Mouse (Mus musculus) midbrain, postnatal 0 days (tissue): Measurements from ENCODE around the gene Calm1. TPM values are rescaled to one million over a fixed set of nuclear protein-coding genes. Genes with fewer than 3 reads are reported as not detected.

Experiments used
- ATAC-seq: fragments of 200-750 bp; cut with Nextera tagmentation; 2 replicates; pipeline ENCODE4 v1.8.0; 2017; ENCODE audit warnings: moderate number of reproducible peaks, mild to moderate bottlenecking, moderate TSS enrichment, moderate library complexity; ENCODE audit not compliant: low FRiP score
- DNase-seq: peaks from one replicate; pipeline ENCODE4 v3.0.0-alpha.2; 2015; ENCODE audit warnings: low spot score
- H3K27ac ChIP-seq: fragments of 300-500 bp; sonication (generic); 2 replicates; pipeline ENCODE4 v1.5.1; 2014; ENCODE audit warnings: low read depth, mild to moderate bottlenecking, low read length, mixed read lengths
- H3K27me3 ChIP-seq: fragments of 300-500 bp; sonication (generic); 2 replicates; pipeline ENCODE4 v1.6.1; 2014; ENCODE audit warnings: low read length, control low read depth, mixed read lengths; ENCODE audit not compliant: insufficient read depth
- H3K36me3 ChIP-seq: fragments of 300-500 bp; sonication (generic); 2 replicates; pipeline ENCODE4 v1.6.1; 2014; ENCODE audit warnings: low read length, control low read depth, mixed read lengths; ENCODE audit not compliant: insufficient read depth
- H3K4me1 ChIP-seq: fragments of 300-500 bp; sonication (generic); 2 replicates; pipeline ENCODE4 v1.6.1; 2014; ENCODE audit warnings: mild to moderate bottlenecking, control low read depth, antibody characterized with exemption, low read length, mixed read lengths; ENCODE audit not compliant: insufficient read depth
- H3K4me2 ChIP-seq: fragments of 300-500 bp; sonication (generic); 2 replicates; pipeline ENCODE4 v1.6.1; 2014; ENCODE audit warnings: low read depth, mild to moderate bottlenecking, low read length, mixed read lengths; ENCODE audit not compliant: poor library complexity, severe bottlenecking
- H3K4me3 ChIP-seq: fragments of 300-500 bp; sonication (generic); 2 replicates; pipeline ENCODE4 v1.5.1; 2014; ENCODE audit warnings: low read depth, mild to moderate bottlenecking, low read length, moderate library complexity
- H3K9ac ChIP-seq: fragments of 300-500 bp; sonication (generic); replicated peaks from 2 replicates; pipeline ENCODE4 v1.6.1; 2014; ENCODE audit warnings: mild to moderate bottlenecking, low read length, moderate library complexity, mixed read lengths; ENCODE audit not compliant: poor library complexity, severe bottlenecking
- H3K9me3 ChIP-seq: fragments of 300-500 bp; sonication (generic); 2 replicates; pipeline ENCODE4 v1.6.1; 2016; ENCODE audit warnings: low read length, control low read depth
- CTCF ChIP-seq: IDR thresholded peaks from 2 replicates; pipeline ENCODE4 v1.5.1; 2016; ENCODE audit warnings: antibody characterized with exemption, mild to moderate bottlenecking
- WGBS: fragments of 180-500 bp; shearing (Covaris S2); extraction: QIAGEN DNeasy Blood & Tissue Kit; methylation state at CpG from one replicate; pipeline ENCODE4 v1.1.7; 2014; 5-methylcytosine and 5-hydroxymethylcytosine counted together
- polyA plus RNA-seq: library from polyadenylated mRNA; unstranded; fragments of >200 nt; fragmentation: Nextera tagmentation; extraction: Ambion mirVana; gene quantifications from 2 replicates; pipeline ENCODE4 v1.2.1, GENCODE M21; 2015
- total RNA-seq: library from RNA; depleted of rRNA; stranded (reverse); fragments of >200 nt; gene quantifications from 2 replicates; pipeline ENCODE4 v1.2.3, GENCODE M21; 2014

Calm1 gene
- total and polyA plus RNA-seq, 2 experiments from 2014 or later: 1,086 to 4,581 TPM

DNA sequence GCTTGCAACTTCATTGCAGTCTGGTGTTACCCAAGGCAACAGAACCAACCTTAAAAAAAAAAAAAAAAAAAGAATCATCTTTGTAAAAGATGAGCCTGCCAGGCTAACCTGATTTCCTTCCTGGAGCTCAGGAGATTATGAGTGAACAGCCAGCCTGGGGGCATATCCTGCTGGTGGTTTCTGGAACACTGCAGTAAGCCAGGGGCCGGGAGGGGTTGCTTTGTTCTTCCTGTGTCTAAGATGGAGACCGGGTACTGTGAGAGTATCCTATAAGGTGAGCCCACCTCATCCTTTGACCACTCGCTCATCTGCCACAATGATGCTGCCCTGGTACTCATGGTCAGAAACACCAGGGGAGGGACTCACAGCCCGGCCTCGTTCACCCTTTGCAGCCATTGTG, 35.0 kb downstream of the Calm1 start:
- DNase-seq (no peak), ATAC-seq (no peak)
- no peak overlapping the region for H3K9ac ChIP-seq
- H3K4me3 ChIP-seq: no peak overlapping the region
- no peaks in the 10 kb centered on the region for H3K36me3 ChIP-seq
- H3K9me3 ChIP-seq: no peaks in the 10 kb centered on the region
- H3K27ac ChIP-seq: no peak overlapping the region
- H3K27me3 ChIP-seq: no peaks in the 10 kb centered on the region
- no peaks in the 10 kb centered on the region for H3K4me1 ChIP-seq
- H3K4me2 ChIP-seq: no peak overlapping the region
- WGBS: 76% methylated on average over 5 of the region's 5 CpGs
- no peak for TF ChIP-seq CTCF

DNA sequence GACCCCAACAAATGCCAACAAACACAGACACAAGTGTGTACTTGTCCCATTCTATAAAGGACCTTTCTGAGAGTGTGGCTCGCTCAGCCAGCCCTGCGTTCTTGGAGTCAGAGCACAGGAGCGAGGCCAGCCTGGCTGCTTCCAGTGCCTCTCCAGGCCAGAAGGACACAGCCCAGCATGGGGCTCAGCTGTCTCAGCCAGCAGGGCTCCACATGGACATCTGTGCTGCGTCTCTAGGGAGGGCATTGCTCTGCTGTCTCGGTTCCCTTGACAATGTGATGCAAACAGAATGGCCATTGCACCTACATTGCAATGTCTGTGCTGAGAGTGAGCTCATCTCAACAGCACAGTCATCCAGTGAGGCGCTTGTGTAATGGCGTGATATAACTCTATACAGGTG, 35.7 kb downstream of the Calm1 start:
- DNase-seq (no peak), ATAC-seq (no peak)
- no peaks in the 10 kb centered on the region for H3K9me3 ChIP-seq
- H3K27me3 ChIP-seq: no peaks in the 10 kb centered on the region
- no peak for TF ChIP-seq CTCF
- H3K36me3 ChIP-seq: no peaks in the 10 kb centered on the region
- H3K9ac ChIP-seq: no peak overlapping the region
- 82% methylated on average over 7 of the region's 7 CpGs for WGBS
- no peak overlapping the region for H3K4me3 ChIP-seq
- no peaks in the 10 kb centered on the region for H3K4me1 ChIP-seq
- H3K27ac ChIP-seq: no peak overlapping the region
- H3K4me2 ChIP-seq: no peak overlapping the region

DNA sequence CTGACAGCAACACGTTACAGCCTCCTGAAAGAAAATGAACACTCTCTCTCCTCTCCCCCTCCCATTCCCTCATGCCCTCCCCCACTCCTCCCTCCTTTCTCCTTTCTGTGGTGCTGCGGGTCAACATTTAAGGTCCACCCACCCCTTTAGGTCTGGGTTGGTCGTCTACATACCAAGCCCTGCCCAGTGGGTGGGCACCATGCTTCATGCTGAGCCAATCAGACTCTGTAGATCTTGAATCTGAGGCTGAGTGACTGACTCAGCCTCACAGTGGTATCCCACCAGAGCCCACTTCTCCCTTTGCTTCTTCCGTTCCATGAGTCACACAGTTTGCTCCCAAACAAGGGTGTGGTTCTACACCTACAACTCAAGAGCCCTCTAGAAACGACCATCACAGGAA, 36.2 kb downstream of the Calm1 start:
- TF ChIP-seq CTCF: no peak
- H3K4me1 ChIP-seq: no peaks in the 10 kb centered on the region
- no peak overlapping the region for H3K4me3 ChIP-seq
- H3K27me3 ChIP-seq: no peaks in the 10 kb centered on the region
- no peak overlapping the region for H3K9ac ChIP-seq
- H3K9me3 ChIP-seq: no peaks in the 10 kb centered on the region
- no peak overlapping the region for H3K4me2 ChIP-seq
- H3K36me3 ChIP-seq: no peaks in the 10 kb centered on the region
- ATAC-seq (no peak), DNase-seq (no peak)
- 63% methylated on average over 5 of the region's 5 CpGs for WGBS
- H3K27ac ChIP-seq: no peak overlapping the region

GRCm38 (mm10) chr12:100239404-100239803, 40.2 kb downstream of the Calm1 start:
- no peak overlapping the region for H3K27ac ChIP-seq
- ATAC-seq (no peak), DNase-seq (no peak)
- H3K4me1 ChIP-seq: peaks cover 4% of the 10 kb centered on the region
- no peak overlapping the region for H3K9ac ChIP-seq
- no peaks in the 10 kb centered on the region for H3K27me3 ChIP-seq
- H3K36me3 ChIP-seq: no peaks in the 10 kb centered on the region
- H3K4me2 ChIP-seq: no peak overlapping the region
- TF ChIP-seq CTCF: no peak
- H3K4me3 ChIP-seq: no peak overlapping the region
- 59% methylated on average over 7 of the region's 7 CpGs for WGBS
- no peaks in the 10 kb centered on the region for H3K9me3 ChIP-seq

DNA sequence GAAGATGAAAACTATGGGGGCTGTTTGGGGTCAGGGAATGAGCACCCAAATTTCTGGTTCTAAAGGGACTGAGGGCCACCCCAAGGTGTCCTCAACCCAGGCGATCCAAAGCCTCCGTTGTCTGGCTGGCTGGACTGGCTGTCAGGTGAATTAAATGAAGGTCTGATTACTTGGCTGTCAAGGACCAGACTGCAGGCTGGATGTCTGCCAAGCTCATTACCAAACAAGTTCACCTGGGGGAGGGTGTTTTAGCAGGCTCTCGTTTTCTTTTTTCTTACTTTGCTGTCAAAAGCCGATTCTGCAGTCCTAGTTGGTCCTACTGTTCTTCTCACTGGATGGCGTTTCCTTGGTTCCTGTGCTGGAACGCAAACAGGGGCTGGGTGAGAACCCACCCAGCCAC, 40.6 kb downstream of the Calm1 start:
- H3K4me2 ChIP-seq: no peak overlapping the region
- DNase-seq: peak; percentile 50
- no peak overlapping the region for H3K4me3 ChIP-seq
- H3K27me3 ChIP-seq: no peaks in the 10 kb centered on the region
- 76% methylated on average over 6 of the region's 6 CpGs for WGBS
- no peak for TF ChIP-seq CTCF
- H3K27ac ChIP-seq: no peak overlapping the region
- H3K36me3 ChIP-seq: no peaks in the 10 kb centered on the region
- no peaks in the 10 kb centered on the region for H3K9me3 ChIP-seq
- peaks cover 8% of the 10 kb centered on the region for H3K4me1 ChIP-seq
- H3K9ac ChIP-seq: no peak overlapping the region
- ATAC-seq: no peak

GRCm38 (mm10) chr12:100241911-100242796, 42.9 kb downstream of the Calm1 start:
- ATAC-seq: peak; percentile 92
- peak; percentile 18; the same call in 1 of the 2 replicates for TF ChIP-seq CTCF
- H3K36me3 ChIP-seq: no peaks in the 10 kb centered on the region
- peaks cover 10% of the 10 kb centered on the region for H3K4me1 ChIP-seq
- H3K9me3 ChIP-seq: no peaks in the 10 kb centered on the region
- WGBS: 6% methylated on average over 22 of the region's 22 CpGs
- H3K4me2 ChIP-seq: peak overlapping the region; percentile 27
- no peak overlapping the region for H3K4me3 ChIP-seq
- H3K27ac ChIP-seq: peak overlapping the region; percentile 73
- peak; percentile 94 for DNase-seq
- 0 out of 2 replicates have a peak overlapping the region, but pooled peaks have one; percentile 3 for H3K9ac ChIP-seq
- no peaks in the 10 kb centered on the region for H3K27me3 ChIP-seq
